Mouse (Mus musculus) C2C12 (cell line): ENCODE results near the gene Olfr222. TPM values are rescaled to one million over a fixed set of nuclear protein-coding genes. Genes with fewer than 3 reads are reported as not detected.

Experiments used
- H3K27me3 ChIP-seq: one replicate; pipeline ENCODE4 v1.6.1; 2011; ENCODE audit not compliant: control insufficient read depth, insufficient read depth, insufficient read length
- H3K36me3 ChIP-seq: one replicate; pipeline ENCODE4 v1.6.1; 2011; ENCODE audit not compliant: control insufficient read depth, insufficient read depth
- H3K4me3 ChIP-seq: one replicate; pipeline ENCODE4 v1.5.1; 2011; ENCODE audit warnings: mild to moderate bottlenecking, control low read depth; ENCODE audit not compliant: poor library complexity, insufficient read depth, severe bottlenecking
- H3K79me2 ChIP-seq: one replicate; pipeline ENCODE4 v1.6.1; 2011; ENCODE audit not compliant: control insufficient read depth, insufficient read depth
- H3K79me3 ChIP-seq: one replicate; pipeline ENCODE4 v1.6.1; 2011; ENCODE audit warnings: low read depth, control low read depth
- H3ac ChIP-seq: one replicate; pipeline ENCODE3; 2011; ENCODE audit warnings: low read depth; ENCODE audit not compliant: control insufficient read depth, insufficient read length
- CEBPB ChIP-seq: IDR thresholded peaks from one replicate; pipeline ENCODE4 v1.6.1; 2011; ENCODE audit warnings: low read depth, mild to moderate bottlenecking, control low read depth, moderate library complexity
- CTCF ChIP-seq: IDR thresholded peaks from one replicate; pipeline ENCODE4 v1.5.1; 2011; ENCODE audit not compliant: control insufficient read depth, insufficient read depth, insufficient read length
- FOSL1 ChIP-seq: IDR thresholded peaks from one replicate; pipeline ENCODE4 v1.8.0; 2011; ENCODE audit warnings: mild to moderate bottlenecking, low read length; ENCODE audit not compliant: poor library complexity, insufficient read depth, severe bottlenecking
- MAX ChIP-seq: IDR thresholded peaks from one replicate; pipeline ENCODE4 v1.6.1; 2011; ENCODE audit warnings: mild to moderate bottlenecking, control low read depth
- MYOD1 ChIP-seq: IDR thresholded peaks from one replicate; pipeline ENCODE4 v1.6.1; 2011; ENCODE audit warnings: low read depth; ENCODE audit not compliant: control insufficient read depth, insufficient read length
- MYOG ChIP-seq: IDR thresholded peaks from one replicate; pipeline ENCODE4 v1.6.1; 2011; ENCODE audit not compliant: control insufficient read depth, insufficient read length; ENCODE audit errors: extremely low read depth
- USF1 ChIP-seq: IDR thresholded peaks from one replicate; pipeline ENCODE4 v1.6.1; 2011; ENCODE audit warnings: low read depth, mild to moderate bottlenecking, control low read depth, moderate library complexity
- polyA plus RNA-seq: library from polyadenylated mRNA; unstranded; fragments of >200 nt; fragmentation: generic; extraction: Trizol; gene quantifications from one replicate; pipeline ENCODE4 v1.2.1, GENCODE M21; 2012; ENCODE audit warnings: missing spikeins

Gene Olfr222
- polyA plus RNA-seq, 1 experiment, result not detected

GRCm38 (mm10) chr11:59538387-59538786 lies 37.6 kb downstream of the Olfr222 start:
- H3K27me3 ChIP-seq, result no peaks in the 10 kb centered on the region
- TF ChIP-seq CTCF, result no peak
- no peak for TF ChIP-seq MYOG
- TF ChIP-seq FOSL1, result no peak
- TF ChIP-seq MAX, result no peak
- no peak for TF ChIP-seq MYOD1
- TF ChIP-seq CEBPB, result no peak
- no peak for TF ChIP-seq USF1
- no peaks in the 10 kb centered on the region for H3K79me3 ChIP-seq
- no peaks in the 10 kb centered on the region for H3K79me2 ChIP-seq
- no peak overlapping the region for H3ac ChIP-seq
- no peaks in the 10 kb centered on the region for H3K36me3 ChIP-seq
- no peak overlapping the region for H3K4me3 ChIP-seq

GRCm38 (mm10) chr11:59537218-59538130 lies 38.6 kb downstream of the Olfr222 start:
- H3K36me3 ChIP-seq, result no peaks in the 10 kb centered on the region
- no peaks in the 10 kb centered on the region for H3K79me2 ChIP-seq
- H3K27me3 ChIP-seq, result no peaks in the 10 kb centered on the region
- no peak overlapping the region for H3K4me3 ChIP-seq
- no peaks in the 10 kb centered on the region for H3K79me3 ChIP-seq
- TF ChIP-seq MYOG (no peak), USF1 (no peak), MAX (no peak), CEBPB (no peak), CTCF (no peak), MYOD1 (no peak), FOSL1 (no peak)
- H3ac ChIP-seq, result no peak overlapping the region

DNA sequence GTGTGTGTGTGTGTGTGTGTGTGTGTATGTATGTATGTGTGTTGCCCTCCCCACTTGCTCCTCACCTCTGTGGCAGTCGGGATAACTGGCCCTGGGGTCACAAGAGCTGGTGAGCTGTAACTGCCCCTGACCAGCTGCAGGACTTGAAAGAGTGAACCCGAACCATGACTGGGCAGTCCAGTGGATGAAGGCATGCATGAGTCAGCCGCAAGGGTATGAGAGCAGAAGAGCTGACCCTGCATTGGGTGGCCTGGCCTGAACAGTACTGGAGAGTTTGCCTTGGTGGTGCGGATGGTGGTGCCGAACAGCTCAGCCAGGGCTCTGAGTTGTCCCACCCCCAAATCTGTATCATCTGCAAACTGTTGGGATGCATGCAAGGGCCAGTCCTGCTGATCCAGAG lies 44.5 kb downstream of the Olfr222 start:
- Histone ChIP-seq H3K79me2 (no peaks in the 10 kb centered on the region), H3K4me3 (no peak overlapping the region), H3ac (no peak overlapping the region), H3K79me3 (no peaks in the 10 kb centered on the region), H3K36me3 (no peaks in the 10 kb centered on the region), H3K27me3 (no peaks in the 10 kb centered on the region)
- TF ChIP-seq MYOD1 (no peak), MAX (no peak), CTCF (no peak), FOSL1 (no peak)

DNA sequence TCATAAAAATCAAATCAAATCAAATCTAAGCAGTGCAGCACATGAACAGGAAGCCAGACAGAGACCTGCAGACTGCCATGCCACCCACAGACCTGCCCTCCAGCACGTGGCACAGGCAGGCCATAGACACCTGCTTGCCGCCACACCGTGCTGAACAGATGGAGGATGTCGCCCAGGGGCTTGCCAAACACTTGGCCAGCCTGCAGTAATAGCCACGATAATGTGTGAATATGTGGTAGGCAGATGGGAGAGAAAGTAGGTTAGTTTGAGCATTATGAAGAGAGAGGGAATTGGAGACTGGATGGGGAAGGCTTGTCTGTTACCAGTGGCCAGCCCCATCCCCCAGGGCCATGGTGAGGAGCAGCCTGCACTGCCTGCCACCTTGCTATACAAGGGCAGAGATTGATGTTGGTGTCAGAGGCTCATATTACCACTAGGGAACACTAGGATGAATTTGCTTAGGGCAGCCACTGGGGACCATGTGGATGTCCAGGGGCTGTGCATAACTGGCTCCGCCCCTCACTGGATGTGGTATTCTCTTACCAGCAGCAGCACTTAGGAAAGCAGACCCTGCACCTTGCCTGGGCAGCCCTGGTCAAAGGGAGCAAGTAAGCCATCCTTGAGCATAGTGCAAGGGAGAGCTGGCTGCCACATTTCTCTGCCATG lies 45.0 kb downstream of the Olfr222 start:
- no peaks in the 10 kb centered on the region for H3K79me3 ChIP-seq
- no peaks in the 10 kb centered on the region for H3K79me2 ChIP-seq
- H3K4me3 ChIP-seq, result no peak overlapping the region
- H3ac ChIP-seq, result no peak overlapping the region
- TF ChIP-seq MYOD1 (no peak), CEBPB (no peak), MAX (no peak), MYOG (no peak), FOSL1 (no peak), USF1 (no peak), CTCF (no peak)
- H3K36me3 ChIP-seq, result no peaks in the 10 kb centered on the region
- H3K27me3 ChIP-seq, result no peaks in the 10 kb centered on the region

DNA sequence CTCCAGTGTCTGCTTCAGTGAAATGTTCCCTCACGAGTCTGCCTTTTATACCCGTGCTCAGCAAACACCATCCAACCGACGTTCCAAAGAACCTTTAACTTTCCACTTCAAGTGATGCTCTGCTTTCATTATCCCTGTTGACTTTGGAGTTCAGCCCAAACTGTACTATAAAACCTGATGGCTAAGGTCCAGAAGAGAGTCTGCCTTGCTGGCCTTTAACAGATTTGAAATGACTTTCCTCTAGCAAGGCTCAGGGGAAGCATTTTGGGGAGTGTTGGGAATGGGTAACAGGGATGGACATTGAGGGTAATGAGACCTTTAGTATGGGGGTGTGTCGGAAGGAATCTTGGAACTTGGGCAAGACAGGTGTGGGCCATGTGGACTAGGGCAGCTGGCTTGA lies 45.8 kb downstream of the Olfr222 start:
- Histone ChIP-seq H3ac (no peak overlapping the region), H3K36me3 (no peaks in the 10 kb centered on the region), H3K4me3 (no peak overlapping the region), H3K79me2 (no peaks in the 10 kb centered on the region), H3K27me3 (no peaks in the 10 kb centered on the region), H3K79me3 (no peaks in the 10 kb centered on the region)
- no peak for TF ChIP-seq CEBPB
